Mouse (Mus musculus): ENCODE data around the gene Ern2. TPM values are rescaled to one million over a fixed set of nuclear protein-coding genes. Genes with fewer than 3 reads are reported as not detected.

The Ern2 gene
- polyA plus RNA-seq, 1 experiment: not detected

DNA sequence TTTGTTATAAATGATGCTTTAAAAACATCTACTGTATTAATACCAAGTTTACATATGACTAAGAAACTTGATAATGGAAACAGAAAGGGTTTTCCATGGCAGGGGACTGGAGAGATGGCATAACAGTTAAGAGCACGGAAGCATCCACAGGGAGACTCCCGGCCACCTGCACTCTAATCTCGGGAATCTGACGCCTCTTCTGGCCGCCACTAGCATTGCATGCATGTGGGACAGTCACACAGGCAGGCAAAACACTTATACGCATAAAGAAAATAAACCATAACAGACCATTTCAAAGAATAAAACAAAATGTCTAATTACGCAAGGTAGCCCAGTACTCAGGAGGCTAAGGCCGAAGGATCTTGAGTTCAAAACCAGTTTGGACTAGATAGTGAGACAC, 60.4 kb downstream of the Ern2 start:
- WGBS: 93% methylated on average over 8 of the region's 8 CpGs
- DNase-seq (ENCODE audit: low read depth in 1 of 2, low spot score in 2 of 2): no peak
- Histone ChIP-seq H3K27me3 (ENCODE audit: control insufficient read depth, insufficient read depth, low read length) (no peaks in the 10 kb centered on the region), H3K4me1 (ENCODE audit: control insufficient read depth, insufficient read depth, insufficient read length) (no peaks in the 10 kb centered on the region), H3K27ac (ENCODE audit: insufficient read depth, low read length) (no peak overlapping the region), H3K36me3 (ENCODE audit: control insufficient read depth, insufficient read depth, low read length) (peaks cover 14% of the 10 kb centered on the region), H3K4me3 (ENCODE audit: extremely low read depth, insufficient read depth, insufficient read length) (no peak overlapping the region)
- TF ChIP-seq POLR2A (IDR thresholded peaks at IDR 0.05; ENCODE audit: low read depth, low read length) (no peak), CTCF (IDR thresholded peaks at IDR 0.05; ENCODE audit: extremely low read depth, insufficient read depth, insufficient read length, insufficient replicate concordance) (no peak)

DNA sequence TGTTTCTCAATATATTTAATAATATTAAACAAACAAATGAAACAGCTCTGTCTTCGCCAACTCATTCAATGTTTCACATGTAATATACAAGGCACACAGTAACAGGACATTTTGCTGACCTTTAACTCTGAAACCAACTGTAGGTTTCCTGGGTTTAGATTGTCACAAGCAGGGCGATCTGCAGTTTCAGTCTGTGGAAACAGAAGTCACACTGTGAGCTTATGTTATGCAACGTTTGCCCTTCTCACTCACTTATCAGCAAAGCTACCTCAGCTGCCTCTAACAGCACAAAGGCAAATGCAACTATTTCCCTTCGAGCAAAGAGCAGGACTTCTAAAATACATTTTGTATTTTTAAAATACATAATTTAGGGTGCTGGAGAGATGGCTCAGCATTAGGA, 62.5 kb downstream of the Ern2 start:
- H3K36me3 ChIP-seq (ENCODE audit: control insufficient read depth, insufficient read depth, low read length): peaks cover 14% of the 10 kb centered on the region
- no peaks in the 10 kb centered on the region for H3K27me3 ChIP-seq (ENCODE audit: control insufficient read depth, insufficient read depth, low read length)
- H3K27ac ChIP-seq (ENCODE audit: insufficient read depth, low read length): no peak overlapping the region
- DNase-seq (ENCODE audit: low read depth in 1 of 2, low spot score in 2 of 2): no peak
- no peak overlapping the region for H3K4me3 ChIP-seq (ENCODE audit: extremely low read depth, insufficient read depth, insufficient read length)
- no peaks in the 10 kb centered on the region for H3K4me1 ChIP-seq (ENCODE audit: control insufficient read depth, insufficient read depth, insufficient read length)
- WGBS: 88% methylated on average over 4 of the region's 4 CpGs
- TF ChIP-seq CTCF (IDR thresholded peaks at IDR 0.05; ENCODE audit: extremely low read depth, insufficient read depth, insufficient read length, insufficient replicate concordance): no peak
- TF ChIP-seq POLR2A (IDR thresholded peaks at IDR 0.05; ENCODE audit: low read depth, low read length): no peak

Other genes starting within 250 kb of the Ern2 start
- 9.9 and 11.8 TPM in 2 replicates for gene Cog7, start 204.5 kb downstream of the Ern2 start, polyA plus RNA-seq (2012; rRNA removed)
- gene Gga2, start 165.0 kb downstream of the Ern2 start, polyA plus RNA-seq (2012; rRNA removed): 88.1 and 148 TPM in 2 replicates
- gene Ubfd1, start 119.0 kb downstream of the Ern2 start, polyA plus RNA-seq (2012; rRNA removed): 15.4 and 16.2 TPM in 2 replicates
- 7.9 and 10.4 TPM in 2 replicates for gene Ears2, start 118.9 kb downstream of the Ern2 start, polyA plus RNA-seq (2012; rRNA removed)
- gene Ndufab1, start 84.3 kb downstream of the Ern2 start, polyA plus RNA-seq (2012; rRNA removed): 103 and 141 TPM in 2 replicates
- 2.5 and 2.7 TPM in 2 replicates for gene Palb2, start 53.2 kb downstream of the Ern2 start, polyA plus RNA-seq (2012; rRNA removed)
- 54.9 and 62.0 TPM in 2 replicates for gene Dctn5, start 53.2 kb downstream of the Ern2 start, polyA plus RNA-seq (2012; rRNA removed)
- 11.3 and 14.9 TPM in 2 replicates for gene Plk1, start 26.8 kb downstream of the Ern2 start, polyA plus RNA-seq (2012; rRNA removed)
- gene Chp2, start 33.3 kb upstream of the Ern2 start, polyA plus RNA-seq (2012; rRNA removed): 1.2 and 2.7 TPM in 2 replicates
- gene Prkcb, start 102.5 kb upstream of the Ern2 start, polyA plus RNA-seq (2012; rRNA removed): 106 and 118 TPM in 2 replicates